Mouse (Mus musculus) hindlimb bud, embryonic 11.5 days (tissue): ENCODE data around the gene Mob3a.
A peak's percentile ranks its signal among the peaks of the same experiment; 100 is the strongest.

ENCODE experiments used
- DNase-seq: peaks from one replicate; pipeline ENCODE4 v3.0.0-alpha.2; 2012; ENCODE audit warnings: low read depth, low spot score; ENCODE audit errors: extremely low spot score

The Mob3a gene

DNA sequence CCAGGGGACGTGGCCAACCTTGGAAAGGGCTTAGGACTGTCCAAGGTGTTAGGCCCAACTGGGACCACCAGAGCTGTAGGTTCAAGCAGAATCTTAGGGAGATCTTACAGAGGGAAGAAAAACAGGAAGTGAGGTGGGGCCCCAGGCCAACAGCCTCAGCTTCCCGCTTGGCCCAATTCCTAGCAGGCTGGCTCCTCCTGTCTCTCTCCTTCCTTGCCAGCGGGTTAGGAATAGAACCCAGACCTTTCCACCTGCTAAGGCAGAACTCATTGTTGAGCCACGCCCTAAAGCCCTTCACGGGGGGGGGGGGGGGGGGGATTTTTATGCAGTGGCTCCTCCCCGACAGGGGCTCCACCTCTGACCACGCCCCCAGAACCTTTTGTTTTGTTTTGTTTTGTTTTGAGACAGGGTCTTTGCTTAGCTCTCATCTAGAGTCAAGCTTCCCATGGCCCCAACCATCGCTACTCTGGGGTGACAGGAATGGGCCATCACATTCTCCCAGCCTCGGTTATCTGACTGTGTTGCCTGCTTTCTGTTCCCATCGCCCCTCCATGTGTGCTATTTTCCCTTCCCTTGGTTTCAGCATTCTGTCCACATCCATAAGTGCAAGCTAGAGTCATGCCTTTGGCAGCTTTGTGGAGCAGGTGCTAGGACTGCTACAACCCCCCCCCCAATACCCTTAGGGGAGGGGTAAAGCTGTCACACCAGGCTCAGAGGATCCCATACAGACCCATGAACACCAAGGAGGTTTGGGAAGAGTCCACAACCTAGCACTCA, 23.0 kb downstream of the Mob3a start:
- no peak for DNase-seq

DNA sequence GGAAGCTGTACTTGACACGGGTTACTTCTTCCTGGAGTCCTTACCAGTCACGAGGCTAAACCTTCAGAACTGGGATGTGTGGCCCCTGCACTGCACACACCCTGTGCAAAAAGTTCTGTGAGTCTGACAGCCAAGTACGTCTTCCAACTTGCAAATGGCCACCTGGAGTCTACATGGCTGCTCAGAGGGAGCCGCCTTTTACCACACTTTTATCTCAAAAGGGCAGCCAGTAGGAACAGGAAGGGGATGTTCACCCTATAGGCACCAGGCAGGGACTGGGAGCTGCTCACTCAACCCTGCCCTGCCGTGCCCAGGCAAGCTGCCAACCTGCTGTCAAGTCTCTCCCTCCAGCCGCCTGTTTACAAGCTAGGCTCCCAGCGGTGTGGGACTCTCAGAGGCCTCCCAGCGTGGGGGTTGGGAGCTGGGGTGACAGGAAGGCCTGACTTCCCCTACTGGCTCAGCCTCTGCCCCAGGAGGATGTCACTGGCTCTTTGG, 23.8 kb downstream of the Mob3a start, which contains the start of gene Mknk2:
Mknk2 (minus strand) TSS at position 171 of the 495 bp plus-strand sequence.
- no peak for DNase-seq

DNA sequence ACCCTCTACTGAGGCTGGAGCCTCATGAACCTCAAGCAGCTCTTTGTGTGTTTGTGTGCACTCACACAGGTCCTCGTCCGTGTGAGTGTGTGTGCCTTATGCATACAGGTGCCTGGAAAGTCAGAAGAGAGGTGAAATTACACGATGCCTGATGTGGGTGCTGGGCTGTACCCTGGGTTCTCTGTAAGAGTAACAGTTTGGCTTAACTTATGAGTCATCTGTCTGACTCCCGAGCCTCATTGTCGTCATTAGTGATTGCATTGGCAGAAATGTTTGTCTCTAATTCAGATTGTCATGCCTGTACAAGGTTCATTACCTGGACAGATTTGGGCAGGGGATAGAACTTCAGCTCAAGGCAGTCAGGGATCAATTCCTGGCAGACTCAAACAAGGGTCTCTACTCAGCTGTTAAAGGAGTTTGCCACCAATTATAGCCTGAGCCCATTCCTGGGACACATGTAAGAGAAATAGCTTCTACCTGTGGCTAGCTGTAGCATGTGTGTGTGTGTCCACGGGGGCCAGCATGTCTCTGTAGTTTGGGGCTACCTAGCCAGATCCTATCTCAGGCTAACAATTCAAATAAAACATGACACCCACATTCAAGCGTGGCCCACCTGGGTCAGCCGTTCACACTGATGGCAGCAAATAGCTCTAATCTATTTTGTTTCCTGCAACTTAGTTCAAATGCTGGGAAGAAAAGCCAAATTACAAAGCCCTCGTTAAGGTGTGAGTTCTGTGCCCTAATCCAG, 24.5 kb downstream of the Mob3a start:
- no peak for DNase-seq

DNA sequence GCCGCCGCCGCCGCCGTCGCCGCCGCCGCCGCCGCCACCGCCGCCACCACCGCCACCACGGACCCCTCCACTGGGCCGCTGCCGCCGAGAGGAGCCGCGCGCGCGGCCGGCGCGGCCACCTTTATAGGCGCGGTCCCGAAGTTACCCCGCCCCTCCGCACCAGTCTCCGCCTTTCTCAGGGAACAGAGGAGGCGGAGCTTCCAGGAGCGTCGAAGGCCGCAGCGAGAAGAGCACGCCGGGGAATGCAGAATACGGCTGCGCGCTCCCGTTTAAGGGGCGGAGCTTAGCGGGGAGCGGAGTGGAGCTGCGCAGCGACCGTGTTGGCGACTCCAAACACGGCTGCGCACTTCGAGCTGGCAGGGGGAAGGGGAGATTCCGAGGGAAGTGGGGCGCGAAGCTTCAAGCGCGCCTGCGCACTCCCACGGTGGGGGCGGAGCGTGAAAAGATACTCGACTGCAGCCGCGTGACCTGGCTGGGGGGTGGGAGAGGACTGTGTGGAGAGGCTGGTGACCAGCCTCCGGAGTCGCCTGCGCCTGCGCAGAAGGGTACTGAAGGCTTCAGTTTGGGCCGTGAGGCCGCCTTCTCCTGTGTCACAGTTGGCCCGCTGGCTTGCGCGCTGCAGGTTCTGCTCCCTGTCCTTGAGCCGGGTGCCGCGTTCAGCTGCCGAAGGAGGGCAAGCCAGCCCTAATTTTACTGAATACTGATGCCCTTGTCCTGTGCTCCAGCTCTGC, 25.4 kb downstream of the Mob3a start:
- peak; percentile 99 for DNase-seq

DNA sequence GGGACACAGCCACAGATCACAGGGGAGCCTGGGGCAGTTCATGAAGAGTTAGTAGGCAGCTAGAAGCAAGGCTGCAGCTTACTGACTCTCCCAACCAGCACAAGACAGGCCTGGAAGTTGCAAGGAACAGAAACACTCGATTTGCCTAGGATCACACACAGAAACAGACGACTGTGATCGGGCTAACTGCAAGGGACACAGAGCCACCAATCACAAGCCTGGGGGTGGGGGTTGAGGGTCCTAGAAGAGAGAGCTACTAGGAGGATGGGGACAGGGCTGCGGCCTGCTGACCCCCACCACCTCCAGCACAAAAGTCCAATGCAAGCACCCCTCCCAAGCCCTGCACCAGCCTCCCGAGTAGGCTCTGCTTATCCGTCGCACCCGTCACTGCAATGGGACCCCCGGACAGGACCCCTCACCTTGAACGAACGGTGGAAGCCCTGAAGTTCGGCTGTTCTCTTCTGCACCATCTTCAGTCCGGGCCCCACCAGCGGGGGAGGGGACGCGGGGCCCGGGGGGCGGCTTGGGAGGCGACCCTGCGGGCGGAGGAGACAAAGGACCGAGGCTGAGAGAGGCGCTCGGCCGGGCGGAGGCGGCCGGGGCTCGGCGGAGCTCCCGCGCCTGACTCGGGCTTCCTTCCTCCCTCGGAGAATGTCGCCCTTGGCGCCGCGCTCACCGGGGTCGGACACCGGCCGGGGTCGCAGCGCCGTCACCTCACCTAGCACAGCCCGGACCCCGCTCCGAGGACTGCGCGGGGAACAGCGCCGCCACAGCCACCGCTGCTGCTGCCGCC, 26.2 kb downstream of the Mob3a start:
- no peak for DNase-seq

DNA sequence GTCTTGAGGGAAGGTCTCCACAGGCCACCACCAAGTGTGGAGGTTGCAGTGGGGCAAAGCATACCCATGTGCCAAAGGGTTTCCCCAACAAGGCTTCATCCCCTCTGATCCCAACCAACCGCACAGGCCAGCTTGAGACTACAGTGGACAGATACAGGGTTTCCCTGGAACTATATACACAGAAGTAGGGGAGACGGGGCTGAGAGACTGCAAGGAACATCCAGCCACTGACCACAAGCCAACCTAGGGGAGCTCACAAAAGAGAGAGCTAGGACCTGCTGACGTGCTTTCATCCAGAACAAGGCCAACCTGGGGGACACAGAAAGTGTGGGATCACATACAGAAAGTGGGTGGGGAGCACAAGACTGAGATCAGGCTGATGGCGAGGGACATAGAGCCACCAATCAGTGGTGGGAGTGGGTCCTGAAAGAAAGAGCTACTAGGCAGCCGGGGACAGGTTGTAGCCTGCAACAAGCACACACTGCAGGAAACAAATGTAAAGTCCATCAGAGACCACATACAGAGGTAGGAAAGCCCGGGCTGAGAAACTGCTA, 26.8 kb downstream of the Mob3a start:
- DNase-seq, result no peak

DNA sequence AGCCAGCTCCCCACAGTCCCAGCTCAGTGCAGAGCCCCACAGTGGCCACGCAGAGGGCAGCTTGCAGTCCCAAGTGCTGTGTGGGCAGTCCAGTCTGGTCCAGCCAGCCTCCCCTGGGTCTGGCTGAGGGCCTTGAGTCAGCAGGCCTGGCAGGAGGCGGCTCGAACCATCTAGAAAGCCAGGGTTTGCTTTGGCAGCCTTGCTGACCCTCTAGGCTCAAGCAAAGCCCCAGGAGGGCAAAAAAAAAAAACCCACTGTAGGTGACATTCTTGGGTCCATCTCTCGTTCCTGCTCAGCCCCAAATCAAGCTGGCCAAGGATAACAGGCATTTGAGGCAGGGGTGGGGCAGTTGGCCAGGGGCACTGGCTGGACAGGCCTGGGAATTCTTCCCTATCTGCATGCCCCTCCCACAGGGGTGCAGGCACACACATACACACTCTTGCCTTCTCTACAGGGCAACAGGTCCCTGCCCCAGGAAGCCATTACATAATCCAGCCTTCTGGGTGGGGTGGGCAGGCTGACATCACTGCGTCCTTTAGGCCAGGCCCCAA, 27.5 kb downstream of the Mob3a start:
- DNase-seq, result no peak

DNA sequence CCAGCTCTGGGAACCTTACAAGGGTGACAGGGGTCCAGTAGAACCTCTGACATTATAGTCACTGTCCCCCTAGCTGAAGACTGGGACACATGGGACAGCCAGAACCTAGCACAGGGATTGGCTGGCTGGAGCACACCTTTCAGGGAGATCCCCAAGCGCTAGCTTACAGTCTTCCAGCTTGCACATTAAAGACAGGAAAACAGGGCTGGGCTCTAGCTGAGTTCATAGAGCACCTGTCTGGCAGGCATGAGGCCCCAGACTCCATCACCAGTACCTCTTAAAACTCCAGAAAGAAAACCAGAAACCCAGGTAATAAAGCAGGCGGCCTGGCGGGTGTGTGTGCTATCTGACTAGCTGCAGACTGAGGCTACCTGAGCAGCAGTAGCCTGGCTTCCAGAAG, 28.1 kb downstream of the Mob3a start:
- DNase-seq, result no peak

DNA sequence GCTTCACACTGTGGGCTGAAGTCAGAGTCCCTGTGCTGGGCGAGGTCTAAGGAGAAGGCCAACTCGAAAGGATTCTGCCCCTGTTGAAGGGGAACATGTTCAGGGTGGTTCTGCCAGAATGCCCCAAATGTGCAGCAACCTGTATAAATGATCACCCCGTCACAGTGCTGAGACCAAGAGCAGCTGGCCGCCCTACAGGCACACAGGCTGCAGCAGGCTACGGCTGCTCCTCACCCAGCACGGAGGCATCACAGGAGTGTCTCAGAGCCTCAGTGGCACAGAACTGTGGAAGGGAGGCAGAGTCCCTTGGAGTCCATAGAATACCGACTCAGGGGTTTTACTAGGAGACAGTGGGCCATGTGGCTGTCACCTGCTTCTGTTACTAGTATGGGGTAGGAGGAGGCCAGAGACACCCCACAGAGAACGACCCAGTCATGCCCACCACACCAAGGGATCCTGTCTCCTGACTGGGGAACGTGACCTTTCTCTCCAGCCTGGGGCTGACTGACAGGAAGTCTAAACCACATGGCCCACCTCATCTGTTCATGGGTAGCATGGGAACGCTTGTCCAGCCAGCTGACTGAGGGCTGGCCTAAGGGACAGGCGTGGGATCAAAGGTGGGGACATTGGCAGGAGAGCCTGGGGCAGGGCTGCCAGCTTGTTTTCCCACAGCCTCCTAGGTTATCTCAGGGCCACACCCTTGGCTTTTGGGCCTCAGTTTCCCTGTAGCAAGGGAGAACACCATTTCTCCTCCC, 29.7 kb downstream of the Mob3a start:
- no peak for DNase-seq

DNA sequence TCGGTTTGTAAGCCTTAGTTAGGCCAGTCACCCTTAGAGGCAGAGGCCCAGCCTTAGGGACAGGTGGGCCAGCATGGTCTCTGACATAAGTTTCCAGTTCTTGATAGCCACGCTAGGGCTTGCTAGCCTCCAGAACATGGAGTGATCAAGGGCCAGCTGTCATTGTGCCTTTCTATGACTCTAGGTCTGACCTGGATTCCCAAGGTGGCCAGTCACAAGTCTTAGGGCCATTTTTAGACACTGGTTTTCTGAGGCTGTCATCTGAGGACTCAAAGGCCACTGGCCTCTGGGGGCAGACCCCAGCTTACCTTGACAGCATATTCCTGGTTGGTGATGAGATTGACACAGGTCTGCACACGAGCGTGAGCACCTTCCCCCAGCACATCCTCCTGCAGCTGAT, 30.5 kb downstream of the Mob3a start:
- DNase-seq, result no peak

DNA sequence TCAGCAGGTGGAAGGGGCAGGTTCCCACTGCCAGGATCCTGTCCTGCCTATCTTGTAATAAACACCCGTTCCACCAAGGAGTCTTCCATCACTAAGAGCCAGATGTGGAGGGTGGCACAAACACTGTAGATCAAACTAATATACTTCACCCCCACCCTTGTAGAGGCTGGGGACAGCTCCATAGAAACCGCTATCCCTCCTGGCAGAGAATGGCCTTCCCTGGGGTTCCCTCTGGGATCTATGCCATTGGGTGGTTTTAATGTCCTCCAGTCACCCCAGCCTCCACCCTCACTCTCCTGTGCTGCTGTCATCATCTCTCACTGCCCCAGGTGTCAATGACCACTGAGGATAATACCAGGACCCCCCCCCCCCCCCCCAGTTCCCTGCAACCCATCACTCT, 31.2 kb downstream of the Mob3a start:
- no peak for DNase-seq

DNA sequence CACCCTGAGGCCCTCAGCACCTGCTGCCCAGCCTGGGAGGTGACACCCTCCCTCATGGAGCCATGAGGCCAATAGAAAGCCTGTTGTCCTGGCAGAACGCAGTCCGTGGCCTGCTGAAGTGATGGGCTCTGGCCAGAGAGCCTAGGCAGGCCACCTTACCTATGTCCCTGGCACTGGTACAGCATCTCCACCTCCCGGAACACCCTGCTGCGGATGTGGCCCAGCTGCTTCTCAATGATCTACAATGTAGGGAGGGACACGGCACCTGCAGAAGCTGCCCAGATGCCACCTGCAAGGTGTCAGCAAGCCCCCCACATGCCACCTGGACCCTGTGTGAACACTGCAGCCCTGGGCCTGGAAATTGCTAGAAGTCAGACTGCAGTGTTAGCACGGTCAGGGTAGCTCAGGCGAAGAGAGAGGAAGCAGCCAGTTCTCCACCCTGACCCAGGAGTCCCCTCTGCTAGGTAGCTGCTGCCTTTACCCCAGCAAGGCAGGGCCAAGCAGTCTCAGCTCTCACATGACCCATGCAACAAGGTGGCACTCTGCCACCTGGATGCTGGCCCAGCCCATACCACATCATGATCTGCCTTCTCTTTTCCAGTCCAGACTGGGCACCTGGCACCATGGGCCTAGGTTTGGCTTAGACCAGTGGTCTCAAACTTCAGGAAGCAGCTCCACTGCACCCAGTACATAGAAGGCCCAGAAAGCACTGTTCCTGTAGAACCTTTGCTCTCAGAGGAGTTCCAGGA, 31.9 kb downstream of the Mob3a start:
- DNase-seq, result no peak

DNA sequence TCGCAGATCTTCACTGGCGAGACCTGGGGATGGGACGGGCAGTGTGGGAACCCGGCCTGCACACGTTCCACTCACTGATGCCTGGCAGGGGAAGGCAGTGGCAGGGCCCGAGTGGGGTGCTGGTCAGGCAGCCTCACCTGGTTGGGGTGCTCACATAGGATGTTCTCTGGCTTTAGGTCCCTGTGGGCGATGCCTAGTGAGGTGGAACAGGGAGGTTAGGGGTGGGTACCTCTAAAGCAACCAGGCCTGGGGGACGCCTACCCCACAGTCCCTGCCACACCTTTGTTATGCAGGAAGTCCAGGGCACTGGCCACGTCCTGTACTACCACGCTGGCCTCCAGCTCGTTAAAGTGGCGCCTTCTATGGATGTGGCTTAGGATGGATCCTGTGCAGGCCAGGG, 32.8 kb downstream of the Mob3a start:
- no peak for DNase-seq

DNA sequence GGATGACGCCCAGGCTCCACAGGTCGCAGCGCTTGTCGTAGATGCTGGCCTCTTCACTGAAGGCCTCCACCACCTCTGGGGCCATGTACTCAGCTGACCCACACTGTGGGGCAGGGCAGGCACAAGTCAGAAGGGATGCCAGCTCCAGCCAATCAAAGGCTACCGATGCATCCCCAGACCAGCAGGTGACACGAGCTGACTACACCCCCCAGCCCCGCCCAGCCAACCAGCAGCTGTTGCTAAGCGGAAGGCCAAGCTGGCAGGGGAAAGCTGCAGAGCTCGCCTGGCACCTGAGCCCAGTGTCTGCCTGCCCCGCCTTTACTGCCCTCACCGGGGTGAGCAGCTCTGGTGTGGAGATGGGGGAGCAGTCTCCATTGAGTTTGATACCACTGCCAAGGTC, 33.2 kb downstream of the Mob3a start:
- DNase-seq, result no peak

DNA sequence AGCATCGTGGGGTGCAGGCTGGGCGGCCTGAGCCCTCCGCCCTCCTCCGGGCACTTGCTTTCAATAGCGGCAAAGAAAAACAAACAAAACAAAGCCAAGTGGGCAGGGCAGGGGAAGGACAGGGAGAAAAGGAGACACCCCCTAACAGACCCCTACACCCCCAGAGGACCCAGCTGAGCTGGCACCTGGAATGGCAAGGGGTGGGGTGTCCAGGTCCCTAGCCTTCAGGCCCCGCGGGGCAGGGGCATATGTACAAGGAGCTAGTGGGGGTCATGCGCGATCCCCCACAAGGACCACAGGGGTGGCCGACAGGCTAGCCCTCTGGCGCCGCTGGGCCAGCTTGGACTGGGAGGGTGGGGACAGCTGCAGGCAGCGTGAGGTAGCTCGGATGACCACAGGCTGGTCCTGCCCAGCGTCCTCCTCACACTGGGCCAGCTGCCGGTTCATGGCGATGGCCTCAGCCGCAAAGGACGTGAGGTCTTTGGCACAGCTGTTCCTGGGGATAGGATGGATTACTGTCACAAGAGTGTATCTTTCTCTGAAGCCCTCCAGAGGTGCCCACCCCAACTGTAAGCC, 34.9 kb downstream of the Mob3a start:
- DNase-seq, result no peak

DNA sequence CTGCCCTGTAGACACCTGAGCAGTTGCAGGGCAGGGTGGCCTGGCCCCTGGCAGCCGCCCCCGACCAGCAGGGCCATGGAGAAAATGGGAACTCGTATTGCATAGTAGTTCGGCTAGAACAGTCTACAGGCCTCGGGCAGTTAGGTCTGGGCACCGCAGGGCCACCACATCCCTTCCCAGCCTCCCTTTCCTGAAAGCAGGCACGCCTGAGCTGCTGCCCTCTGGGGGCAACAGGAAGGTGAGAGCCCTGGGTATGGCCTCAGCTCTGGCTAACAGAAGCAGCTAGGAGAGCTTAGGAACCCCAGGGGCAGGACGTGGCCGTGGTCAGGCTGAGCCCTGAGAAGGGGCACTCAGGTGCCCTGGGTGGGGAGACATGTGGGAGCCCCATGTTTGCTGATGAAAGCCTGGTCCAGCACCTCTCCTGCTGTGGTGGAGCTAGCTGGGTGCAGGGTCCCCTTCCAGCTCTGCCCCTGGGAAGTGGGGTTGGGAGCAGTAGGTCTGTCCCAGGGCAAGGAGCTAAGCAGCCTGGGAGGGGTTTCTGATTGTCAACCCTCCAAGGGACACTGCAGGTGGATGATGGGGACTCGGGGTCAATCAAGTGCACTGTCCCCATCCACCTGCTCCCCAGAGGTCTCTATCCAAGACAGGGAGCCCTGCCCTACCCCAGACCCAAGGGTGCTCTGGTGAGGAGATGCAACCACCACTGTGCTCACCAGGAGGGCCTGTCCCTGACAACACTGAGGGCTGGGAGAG, 35.6 kb downstream of the Mob3a start:
- no peak for DNase-seq

DNA sequence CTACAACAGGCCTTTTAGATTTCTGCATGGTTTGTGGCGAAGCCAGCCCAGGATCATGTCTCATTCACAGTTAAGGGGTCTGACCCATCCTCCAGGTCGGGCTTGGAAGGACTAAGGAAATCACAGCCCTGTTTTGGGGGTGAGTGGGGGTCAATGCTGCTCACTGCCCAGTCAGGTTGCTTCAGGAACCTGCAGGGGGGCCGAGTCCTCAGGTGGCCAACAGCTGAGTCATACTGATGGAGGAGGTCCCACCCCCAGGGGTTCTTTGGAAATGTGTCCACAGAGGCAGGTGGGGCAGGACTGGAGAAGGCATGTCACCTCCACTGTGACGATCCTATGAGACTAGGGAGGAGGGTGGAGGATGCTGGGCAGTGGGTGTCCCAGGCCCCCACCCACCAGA, 36.3 kb downstream of the Mob3a start:
- no peak for DNase-seq

DNA sequence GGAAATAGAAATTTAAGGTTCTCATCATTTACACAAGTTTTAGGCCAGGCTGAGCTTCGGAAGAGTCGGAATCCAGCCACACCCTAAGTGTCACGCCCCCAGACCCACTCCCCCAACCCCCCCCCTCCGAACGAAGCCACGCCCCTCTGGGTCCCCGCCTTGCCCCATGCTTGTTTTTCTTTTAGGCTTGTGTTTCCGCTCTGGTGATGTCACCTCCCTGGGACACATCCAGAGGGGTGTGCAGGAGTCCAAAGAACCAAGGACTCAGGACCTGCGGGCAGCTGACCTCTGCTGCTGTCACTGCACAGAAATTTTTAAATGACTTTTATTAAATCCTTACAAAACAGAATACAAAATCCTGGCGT, 36.8 kb downstream of the Mob3a start:
- no peak for DNase-seq
